Mouse (Mus musculus) intestine, embryonic 16.5 days (tissue): Measurements from ENCODE around the gene Nde1. TPM values are rescaled to one million over a fixed set of nuclear protein-coding genes. Genes with fewer than 3 reads are reported as not detected.
"Not testable (repeated sequence)": the region's sequence is repeated elsewhere in the genome, so short reads cannot be mapped to it uniquely, and the experiment has no call there.

Experiments used
- ATAC-seq: fragments of 200-750 bp; cut with Nextera tagmentation; 2 replicates; pipeline ENCODE4 v1.8.0; 2017; ENCODE audit warnings: moderate TSS enrichment, moderate library complexity
- H3K27ac ChIP-seq: fragments of 300-500 bp; sonication (generic); 2 replicates; pipeline ENCODE4 v1.5.1; 2014; ENCODE audit warnings: mild to moderate bottlenecking, low read length
- H3K27me3 ChIP-seq: fragments of 300-500 bp; sonication (generic); replicated peaks from 2 replicates; pipeline ENCODE4 v1.6.1; 2014; ENCODE audit warnings: low read length, control low read depth, mixed read lengths; ENCODE audit not compliant: control insufficient read depth, insufficient read depth
- H3K36me3 ChIP-seq: fragments of 300-500 bp; sonication (generic); 2 replicates; pipeline ENCODE4 v1.6.1; 2014; ENCODE audit warnings: low read length, control low read depth; ENCODE audit not compliant: control insufficient read depth, insufficient read depth
- H3K4me1 ChIP-seq: fragments of 300-500 bp; sonication (generic); 2 replicates; pipeline ENCODE4 v1.6.1; 2014; ENCODE audit warnings: low read length, control low read depth, mixed read lengths; ENCODE audit not compliant: control insufficient read depth, insufficient read depth
- H3K4me2 ChIP-seq: fragments of 300-500 bp; sonication (generic); 2 replicates; pipeline ENCODE4 v1.6.1; 2014; ENCODE audit warnings: low read depth, low read length, control low read depth
- H3K4me3 ChIP-seq: fragments of 300-500 bp; sonication (generic); 2 replicates; pipeline ENCODE4 v1.5.1; 2014; ENCODE audit warnings: mild to moderate bottlenecking, low read length
- H3K9ac ChIP-seq: fragments of 300-500 bp; sonication (generic); 2 replicates; pipeline ENCODE4 v1.6.1; 2014; ENCODE audit warnings: low read depth, low read length
- H3K9me3 ChIP-seq: fragments of 300-500 bp; sonication (generic); 2 replicates; pipeline ENCODE4 v1.6.1; 2016; ENCODE audit warnings: low read length, control low read depth; ENCODE audit not compliant: control insufficient read depth
- WGBS: fragments of 180-500 bp; shearing (Covaris S2); extraction: QIAGEN DNeasy Blood & Tissue Kit; methylation state at CpG from one replicate; pipeline ENCODE4 v1.1.7; 2014; 5-methylcytosine and 5-hydroxymethylcytosine counted together
- polyA plus RNA-seq: library from polyadenylated mRNA; unstranded; fragments of >200 nt; fragmentation: Nextera tagmentation; extraction: Ambion mirVana; gene quantifications from 2 replicates; pipeline ENCODE4 v1.2.1, GENCODE M21; 2015

Gene Nde1
- polyA plus RNA-seq, 1 experiment from 2014 or later, result 65.8 TPM

DNA sequence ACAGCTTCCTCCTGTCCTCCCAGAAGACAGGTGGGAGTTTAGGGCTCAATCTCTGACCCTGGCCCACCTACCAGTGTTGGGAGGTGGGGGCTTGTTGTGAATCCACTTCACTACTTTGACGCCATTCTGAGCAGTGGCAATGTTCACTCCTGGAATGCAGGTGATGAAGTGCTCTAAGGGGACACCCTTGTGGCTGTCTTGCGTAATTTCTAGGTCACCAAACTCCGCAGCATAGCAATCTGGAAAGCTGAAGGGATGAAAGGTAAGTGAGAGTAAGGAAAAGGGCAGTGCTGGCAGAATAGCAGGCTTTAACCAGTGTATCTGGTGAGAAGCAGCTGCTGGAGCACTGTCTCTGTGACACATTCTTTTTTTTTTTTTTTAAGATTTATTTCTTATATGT lies 31.7 kb upstream of the Nde1 start:
- Histone ChIP-seq H3K9me3 (no peaks in the 10 kb centered on the region), H3K9ac (no peak overlapping the region), H3K4me1 (no peaks in the 10 kb centered on the region), H3K27ac (no peak overlapping the region), H3K4me2 (no peak overlapping the region), H3K36me3 (peaks cover 11% of the 10 kb centered on the region), H3K27me3 (no peaks in the 10 kb centered on the region), H3K4me3 (no peak overlapping the region)
- no peak for ATAC-seq
- 86% methylated on average over 3 of the region's 3 CpGs for WGBS

DNA sequence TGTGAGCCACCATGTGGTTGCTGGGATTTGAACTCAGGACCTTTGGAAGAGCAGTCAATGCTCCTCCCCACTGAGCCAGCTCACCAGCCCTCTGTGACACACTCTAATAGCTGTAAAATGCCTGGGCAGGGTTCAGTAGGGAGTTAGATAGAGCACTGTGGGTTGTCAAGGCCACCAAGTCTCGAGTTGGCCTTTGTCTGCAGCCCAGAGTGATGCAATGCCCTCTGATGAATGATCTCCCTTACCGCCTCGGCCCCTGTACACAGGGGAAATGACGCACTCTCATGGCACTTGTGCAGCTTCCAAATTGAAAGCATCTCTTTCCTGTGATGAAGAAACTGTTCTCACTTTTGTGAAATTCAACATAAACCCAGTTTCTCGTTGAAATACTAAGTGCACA lies 31.2 kb upstream of the Nde1 start:
- ATAC-seq, result no peak; the same call in 1 of the 2 replicates
- Histone ChIP-seq H3K4me3 (no peak overlapping the region), H3K27ac (no peak overlapping the region), H3K9ac (no peak overlapping the region), H3K27me3 (no peaks in the 10 kb centered on the region), H3K4me2 (no peak overlapping the region), H3K4me1 (no peaks in the 10 kb centered on the region), H3K9me3 (no peaks in the 10 kb centered on the region), H3K36me3 (peaks cover 11% of the 10 kb centered on the region)
- 85% methylated on average over 5 of the region's 5 CpGs for WGBS

DNA sequence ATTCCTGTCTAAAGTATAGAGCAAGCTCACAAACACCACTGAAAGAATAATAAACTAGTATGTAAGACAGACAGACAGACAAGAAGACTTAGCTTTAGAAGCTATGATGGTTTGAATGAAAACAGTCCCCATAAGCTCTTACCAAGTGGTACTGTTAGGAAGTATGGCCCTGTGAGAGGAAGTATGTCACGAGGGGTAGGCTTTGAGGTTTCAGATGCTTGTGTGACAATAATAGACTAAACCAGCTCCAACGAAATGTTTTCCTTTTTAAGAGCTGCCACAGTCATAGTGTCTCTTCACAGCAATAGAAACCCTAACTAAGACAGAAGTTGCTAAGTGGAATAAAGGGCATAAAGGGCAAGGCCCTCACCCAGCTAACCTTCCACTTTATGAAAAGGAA lies 28.1 kb upstream of the Nde1 start:
- no peak overlapping the region for H3K4me2 ChIP-seq
- H3K9me3 ChIP-seq, result no peaks in the 10 kb centered on the region
- H3K36me3 ChIP-seq, result peaks cover 7% of the 10 kb centered on the region
- WGBS, result 86% methylated on average over 2 of the region's 2 CpGs
- H3K9ac ChIP-seq, result no peak overlapping the region
- H3K27ac ChIP-seq, result no peak overlapping the region
- H3K4me3 ChIP-seq, result no peak overlapping the region
- ATAC-seq, result no peak
- H3K4me1 ChIP-seq, result no peaks in the 10 kb centered on the region
- no peaks in the 10 kb centered on the region for H3K27me3 ChIP-seq

DNA sequence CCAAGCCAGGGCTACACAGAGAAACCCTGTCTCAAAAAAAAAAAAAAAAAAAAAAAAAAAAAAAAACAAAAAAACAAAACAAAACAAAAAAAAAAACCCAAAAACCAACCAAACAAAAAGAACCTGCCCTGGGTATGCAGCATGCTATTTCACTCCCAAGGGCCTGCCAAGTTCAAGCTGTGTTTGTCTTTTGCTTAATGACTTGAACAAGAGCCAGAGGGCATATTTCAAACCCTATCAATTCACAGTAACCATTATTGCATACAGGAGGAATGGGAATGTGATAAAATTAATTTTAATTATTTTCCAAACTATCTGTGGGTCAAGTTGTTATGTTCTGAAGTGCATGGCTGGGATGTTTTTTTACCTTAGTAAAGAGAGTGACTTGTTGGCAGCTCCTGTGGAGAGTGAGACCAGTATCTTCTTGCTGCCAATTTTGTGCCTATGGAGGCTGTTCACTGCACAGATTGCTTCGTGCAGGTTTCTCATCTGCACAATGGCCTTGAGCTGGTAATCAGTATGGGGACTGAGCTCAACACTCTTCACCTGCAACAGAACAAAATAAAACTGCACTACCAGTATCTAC lies 25.0 kb upstream of the Nde1 start:
- H3K4me1 ChIP-seq, result no peaks in the 10 kb centered on the region
- H3K27ac ChIP-seq, result no peak overlapping the region
- no peak for ATAC-seq
- H3K4me2 ChIP-seq, result no peak overlapping the region
- H3K36me3 ChIP-seq, result peaks cover 6% of the 10 kb centered on the region
- H3K4me3 ChIP-seq, result no peak overlapping the region
- no peaks in the 10 kb centered on the region for H3K9me3 ChIP-seq
- H3K27me3 ChIP-seq, result no peaks in the 10 kb centered on the region
- 89% methylated on average over 1 of the region's 1 CpGs for WGBS
- no peak overlapping the region for H3K9ac ChIP-seq

DNA sequence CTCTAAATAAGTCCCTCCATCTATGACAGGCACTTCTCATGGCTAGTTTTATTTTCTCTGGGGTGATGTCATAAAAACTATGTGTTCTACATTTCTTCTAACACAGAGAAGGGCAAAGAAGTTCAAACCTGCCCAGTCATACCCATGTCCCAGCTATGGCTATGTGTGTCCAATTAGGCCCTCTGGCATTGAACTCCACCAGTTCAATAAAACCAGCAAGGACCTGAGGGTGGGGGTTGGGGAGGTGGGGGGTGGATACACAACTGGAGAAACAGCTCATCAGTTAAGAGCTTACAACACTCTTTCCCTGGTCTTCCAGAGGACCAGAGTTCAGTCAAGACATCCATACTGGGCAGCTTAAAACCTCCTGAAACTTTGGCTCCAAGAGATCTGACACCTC lies 24.0 kb upstream of the Nde1 start:
- Histone ChIP-seq H3K27ac (no peak overlapping the region), H3K27me3 (no peaks in the 10 kb centered on the region), H3K36me3 (peaks cover 6% of the 10 kb centered on the region), H3K4me2 (no peak overlapping the region), H3K9me3 (no peaks in the 10 kb centered on the region), H3K9ac (no peak overlapping the region), H3K4me1 (no peaks in the 10 kb centered on the region), H3K4me3 (no peak overlapping the region)
- no peak for ATAC-seq

DNA sequence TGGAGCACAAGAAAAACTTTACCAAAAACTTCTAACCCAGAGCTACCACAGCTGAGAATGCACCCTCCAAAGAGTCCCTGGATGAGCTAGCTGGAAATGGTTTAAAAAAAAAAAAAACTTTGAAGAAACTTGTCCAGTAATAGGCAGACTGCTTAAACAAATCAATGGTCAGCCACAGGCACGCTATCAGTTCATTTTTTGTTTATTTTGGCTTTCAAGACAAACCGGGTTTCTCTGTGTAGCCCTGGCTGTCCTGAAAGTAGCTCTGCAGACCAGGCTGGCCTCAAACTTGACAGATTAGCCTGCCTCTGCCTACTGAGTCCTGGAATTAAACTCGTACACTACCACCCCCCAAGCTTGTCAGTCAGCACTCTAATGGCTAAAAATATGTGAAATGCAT lies 19.8 kb upstream of the Nde1 start:
- Histone ChIP-seq H3K4me3 (no peak overlapping the region), H3K4me1 (no peaks in the 10 kb centered on the region), H3K9ac (no peak overlapping the region), H3K4me2 (no peak overlapping the region), H3K27me3 (no peaks in the 10 kb centered on the region), H3K9me3 (no peaks in the 10 kb centered on the region), H3K27ac (no peak overlapping the region), H3K36me3 (peaks cover 11% of the 10 kb centered on the region)
- WGBS, result 62% methylated on average over 3 of the region's 3 CpGs
- no peak for ATAC-seq

DNA sequence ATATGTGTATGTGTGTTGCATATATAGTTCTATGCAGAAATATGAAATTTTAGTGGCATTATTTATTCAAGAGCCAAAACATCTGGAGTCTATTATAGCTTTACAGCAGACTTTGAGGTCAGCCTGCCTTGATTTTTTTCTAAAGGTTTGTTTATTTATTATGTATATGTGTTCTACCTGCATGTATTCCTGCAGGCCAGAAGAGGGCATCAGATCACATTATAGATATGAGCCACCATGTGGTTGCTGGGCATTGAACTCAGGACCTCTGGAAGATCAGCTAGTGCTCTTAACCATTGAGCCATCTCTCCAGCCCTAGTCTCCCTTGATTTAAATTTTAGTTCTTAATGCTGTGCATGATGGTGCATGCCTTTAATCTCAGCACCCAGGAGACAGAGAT lies 15.4 kb upstream of the Nde1 start:
- no peaks in the 10 kb centered on the region for H3K9me3 ChIP-seq
- no peak overlapping the region for H3K4me2 ChIP-seq
- H3K36me3 ChIP-seq, result peaks cover 7% of the 10 kb centered on the region
- no peak overlapping the region for H3K4me3 ChIP-seq
- no peak overlapping the region for H3K9ac ChIP-seq
- H3K4me1 ChIP-seq, result no peaks in the 10 kb centered on the region
- ATAC-seq, result no peak
- no peak overlapping the region for H3K27ac ChIP-seq
- no peaks in the 10 kb centered on the region for H3K27me3 ChIP-seq

DNA sequence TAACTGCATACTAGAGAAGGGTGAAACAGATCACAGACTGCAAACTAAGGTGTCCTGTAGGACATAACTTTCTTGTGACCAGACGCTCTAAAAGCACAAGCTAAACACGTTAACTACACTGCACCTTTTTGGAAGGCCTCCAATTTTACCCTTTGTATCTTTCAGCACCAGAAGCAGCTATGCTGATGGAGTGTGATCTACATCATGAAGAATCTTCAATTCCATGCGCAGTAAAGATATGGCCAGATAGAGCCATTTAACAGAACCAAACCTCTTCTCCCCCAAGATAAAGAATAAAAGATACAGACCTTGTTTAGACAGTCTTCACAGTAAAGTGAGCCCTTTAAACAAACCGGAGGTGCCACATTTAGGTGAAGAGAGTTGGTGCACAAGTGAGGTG lies 11.4 kb upstream of the Nde1 start:
- Histone ChIP-seq H3K4me1 (no peaks in the 10 kb centered on the region), H3K27ac (no peak overlapping the region), H3K36me3 (peaks cover 3% of the 10 kb centered on the region; the same call in 1 of the 2 replicates), H3K4me2 (no peak overlapping the region), H3K9me3 (no peaks in the 10 kb centered on the region), H3K4me3 (no peak overlapping the region), H3K9ac (no peak overlapping the region), H3K27me3 (no peaks in the 10 kb centered on the region)
- 92% methylated on average over 4 of the region's 4 CpGs for WGBS
- ATAC-seq, result no peak

DNA sequence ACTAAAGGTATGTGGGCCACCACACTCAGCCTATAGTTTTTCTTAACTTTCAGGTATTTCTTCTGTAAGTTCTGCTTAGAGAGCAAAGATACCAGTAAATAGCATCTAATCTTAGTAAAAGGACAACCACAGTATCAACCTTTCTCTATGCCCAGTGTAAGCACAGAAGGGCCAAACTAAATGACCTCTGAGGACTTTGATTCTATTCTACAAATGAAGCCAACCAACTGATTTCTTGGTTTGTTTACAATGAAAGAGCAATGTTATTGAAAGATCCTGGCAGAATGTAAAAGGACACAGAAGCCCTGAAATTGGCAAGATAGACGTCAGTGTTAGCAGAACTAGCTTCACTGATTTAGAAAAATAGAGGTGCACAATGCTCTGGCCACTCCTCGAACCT lies 7.4 kb upstream of the Nde1 start:
- H3K4me3 ChIP-seq, H3K4me2 ChIP-seq, H3K9me3 ChIP-seq, H3K9ac ChIP-seq, ATAC-seq, H3K27ac ChIP-seq, H3K36me3 ChIP-seq, H3K27me3 ChIP-seq: not testable (repeated sequence)
- no CpG with 5 or more reads among the region's 2 CpGs for WGBS
- H3K4me1 ChIP-seq, result peaks cover 11% of the 10 kb centered on the region

DNA sequence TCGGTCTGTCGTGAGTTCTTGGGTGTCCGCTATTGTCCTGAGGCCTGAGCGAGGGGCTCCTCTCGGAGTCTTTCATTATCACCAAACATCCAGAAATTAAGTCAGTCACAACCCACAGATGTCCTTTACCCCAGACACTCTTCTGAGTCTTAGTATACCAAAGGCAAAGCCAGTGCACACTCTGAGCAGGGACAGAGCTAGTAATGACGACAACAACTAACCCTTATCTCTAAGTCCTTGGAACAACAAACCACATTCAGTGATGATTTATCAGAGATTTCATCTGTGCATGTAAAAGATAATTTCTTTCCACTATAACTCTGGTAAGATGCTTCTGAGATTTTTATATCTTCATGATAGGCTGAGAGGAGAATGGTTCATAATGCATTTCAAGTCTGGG lies 6.8 kb upstream of the Nde1 start:
- ATAC-seq, result no peak
- 93% methylated on average over 5 of the region's 6 CpGs for WGBS

More for the DNA sequence above, 6.8 kb upstream of the Nde1 start:
- Histone ChIP-seq H3K9me3 (no peaks in the 10 kb centered on the region), H3K4me1 (peaks cover 11% of the 10 kb centered on the region), H3K4me3 (no peak overlapping the region), H3K27me3 (no peaks in the 10 kb centered on the region), H3K36me3 (peaks cover 3% of the 10 kb centered on the region; the same call in 1 of the 2 replicates), H3K27ac (no peak overlapping the region), H3K4me2 (no peak overlapping the region), H3K9ac (no peak overlapping the region)
